Mouse (Mus musculus) bone marrow macrophage, adult 2 months (primary cell): ENCODE data around the gene Cd44. TPM values are rescaled to one million over a fixed set of nuclear protein-coding genes. Genes with fewer than 3 reads are reported as not detected.

Source experiments
- H3K27ac ChIP-seq: 2 replicates; pipeline ENCODE4 v1.5.1; 2012; ENCODE audit warnings: low read depth, low read length; ENCODE audit not compliant: insufficient read depth
- H3K4me1 ChIP-seq: 2 replicates; pipeline ENCODE4 v1.6.1; 2012; ENCODE audit warnings: low read length; ENCODE audit not compliant: control insufficient read depth, insufficient read depth
- H3K4me3 ChIP-seq: 2 replicates; pipeline ENCODE4 v1.5.1; 2012; ENCODE audit warnings: mild to moderate bottlenecking, low read length, moderate library complexity; ENCODE audit not compliant: insufficient read depth
- CTCF ChIP-seq: IDR thresholded peaks from 2 replicates; pipeline ENCODE4 v1.5.1; 2012; ENCODE audit warnings: low read depth, mild to moderate bottlenecking, low read length, moderate library complexity
- POLR2A ChIP-seq: IDR thresholded peaks from 2 replicates; pipeline ENCODE4 v1.6.1; 2012; ENCODE audit warnings: mild to moderate bottlenecking, low read depth, low read length, borderline replicate concordance
- polyA plus RNA-seq: library from polyadenylated mRNA; stranded (reverse); fragments of >200 nt; gene quantifications from 2 replicates; pipeline ENCODE4 v1.2.4, GENCODE M21; 2012; ENCODE audit not compliant: missing spikeins, insufficient read depth, insufficient read length

The Cd44 gene
- polyA plus RNA-seq, 1 experiment, result 156 TPM

DNA sequence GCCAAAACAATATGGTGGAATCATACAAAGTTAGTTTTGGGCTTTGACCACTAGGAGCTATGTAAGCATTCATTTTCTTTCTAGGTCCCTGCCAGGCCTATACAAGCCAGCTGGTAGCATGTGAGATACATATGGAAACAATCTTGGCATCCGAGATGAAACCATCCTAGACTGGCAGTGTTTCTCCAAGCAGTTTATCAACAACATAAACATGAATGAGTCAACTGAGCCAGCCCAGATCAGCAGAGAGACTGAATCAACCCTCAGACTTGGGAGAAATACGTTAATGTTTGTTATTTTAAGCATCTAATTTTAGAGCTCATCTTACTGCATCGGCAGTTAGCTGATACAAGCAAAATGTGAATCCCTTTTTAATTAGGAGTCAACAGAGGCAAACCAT lies 93.8 kb downstream of the Cd44 start:
- H3K4me3 ChIP-seq, result no peak overlapping the region
- TF ChIP-seq CTCF (no peak), POLR2A (no peak)
- H3K4me1 ChIP-seq, result peaks cover 7% of the 10 kb centered on the region
- no peak overlapping the region for H3K27ac ChIP-seq

DNA sequence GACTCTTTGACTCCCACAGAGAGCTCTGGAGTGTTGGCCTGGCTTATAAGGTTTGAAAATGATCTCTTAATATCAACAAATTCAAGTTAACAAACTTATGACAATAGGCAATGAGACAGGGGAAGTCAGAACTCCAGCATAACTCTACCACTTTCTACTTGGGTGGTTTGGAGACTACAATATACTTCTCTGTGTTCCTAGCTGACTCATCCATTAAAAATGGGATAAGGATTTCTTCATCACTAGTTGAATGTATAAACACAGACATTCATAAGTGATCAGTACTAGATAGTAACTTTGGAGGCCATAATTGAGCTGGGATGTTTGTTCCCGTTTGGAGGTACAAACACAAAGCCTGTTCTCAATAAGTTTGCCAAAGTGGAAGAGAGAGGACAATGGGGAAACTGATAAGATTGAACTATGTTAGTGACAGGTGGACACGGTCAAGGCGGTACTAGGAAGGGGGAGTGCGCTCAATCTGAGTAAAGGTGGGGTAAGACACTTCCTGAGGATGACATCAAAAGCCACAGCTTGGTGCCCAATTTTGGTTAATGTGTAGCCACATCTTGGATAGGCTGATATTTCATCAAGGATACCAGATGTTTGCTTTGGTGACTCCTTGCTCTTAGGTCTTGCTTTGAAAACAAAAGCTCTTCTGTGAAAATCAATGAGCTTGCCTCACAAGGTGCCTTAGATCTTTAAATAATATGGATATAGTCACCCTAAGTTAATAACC lies 95.5 kb downstream of the Cd44 start:
- H3K4me1 ChIP-seq, result peaks cover 7% of the 10 kb centered on the region
- TF ChIP-seq CTCF (no peak), POLR2A (no peak)
- no peak overlapping the region for H3K27ac ChIP-seq

DNA sequence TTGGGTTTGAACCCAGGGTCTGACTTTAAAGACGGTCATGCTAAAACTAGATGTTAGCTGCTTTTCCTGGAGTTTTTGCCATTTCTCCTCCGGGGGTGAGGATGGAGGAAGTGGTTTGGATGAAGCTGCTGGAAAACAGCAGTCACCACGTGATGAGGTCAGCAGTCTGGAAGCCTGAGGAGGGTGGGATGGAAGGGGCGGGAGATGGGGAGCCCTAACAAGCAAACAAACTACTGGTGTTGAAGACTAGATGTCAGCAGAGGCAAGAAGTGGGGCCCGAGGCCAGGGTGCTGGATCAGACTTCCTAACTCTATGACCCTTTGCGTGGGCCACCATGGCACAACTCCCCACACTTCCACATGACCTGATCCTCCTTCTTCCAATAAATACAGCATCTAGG lies 96.2 kb downstream of the Cd44 start:
- Histone ChIP-seq H3K4me1 (peaks cover 7% of the 10 kb centered on the region), H3K4me3 (no peak overlapping the region), H3K27ac (no peak overlapping the region)
- TF ChIP-seq POLR2A (no peak), CTCF (no peak)

More for the DNA sequence above, 95.5 kb downstream of the Cd44 start:
- H3K4me3 ChIP-seq, result no peak overlapping the region

DNA sequence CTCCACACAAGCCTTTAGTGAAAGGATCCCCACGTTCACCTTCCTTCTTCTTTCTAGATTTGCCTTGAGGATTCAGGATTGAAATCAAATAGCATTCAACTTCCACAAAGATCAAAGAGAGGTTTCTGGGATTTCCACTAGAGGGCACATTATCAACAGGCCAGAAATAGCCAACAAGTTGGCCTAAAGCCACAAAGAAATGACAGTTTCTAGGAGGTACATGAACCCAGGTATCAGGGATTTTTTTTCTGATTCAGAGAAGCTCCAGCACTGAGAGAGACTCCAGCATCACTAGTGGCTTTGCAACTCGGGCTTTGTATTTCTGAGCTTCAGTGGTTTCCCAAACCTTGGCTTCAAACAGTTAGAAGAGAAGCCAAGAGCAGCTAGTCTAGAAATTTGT lies 97.4 kb downstream of the Cd44 start:
- TF ChIP-seq POLR2A (no peak), CTCF (no peak)
- no peak overlapping the region for H3K27ac ChIP-seq
- H3K4me3 ChIP-seq, result no peak overlapping the region
- H3K4me1 ChIP-seq, result peaks cover 7% of the 10 kb centered on the region

- Histone ChIP-seq H3K4me1 (peaks cover 5% of the 10 kb centered on the region), H3K4me3 (no peak overlapping the region), H3K27ac (no peak overlapping the region)
- TF ChIP-seq CTCF, result no peak
- no peak for TF ChIP-seq POLR2A
Observed at GRCm38 (mm10) chr2:102801899-102802298, 99.6 kb downstream of the Cd44 start.

DNA sequence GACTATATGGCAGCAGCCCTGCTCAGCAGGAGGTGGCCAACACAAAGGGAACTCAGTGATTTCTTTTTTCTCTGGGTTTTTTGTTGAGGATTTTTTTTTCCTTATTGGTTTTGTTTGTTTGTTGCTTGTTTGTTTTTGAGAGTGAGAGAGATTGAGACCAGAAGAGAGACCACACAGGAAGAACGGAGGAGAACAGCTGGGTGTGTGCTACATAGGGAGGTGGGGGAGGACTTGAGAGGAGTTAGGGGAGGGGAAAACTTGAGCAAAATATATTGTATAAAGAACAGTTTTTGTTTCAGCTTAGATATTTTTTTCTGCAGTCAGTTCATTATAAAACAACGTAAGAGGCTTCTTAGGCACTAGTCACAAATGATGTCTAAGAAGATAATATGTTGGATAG lies 103.3 kb downstream of the Cd44 start:
- no peak for TF ChIP-seq CTCF
- TF ChIP-seq POLR2A, result no peak
- H3K27ac ChIP-seq, result no peak overlapping the region
- H3K4me3 ChIP-seq, result no peak overlapping the region
- H3K4me1 ChIP-seq, result no peaks in the 10 kb centered on the region

- Histone ChIP-seq H3K4me1 (peaks cover 3% of the 10 kb centered on the region; the same call in 1 of the 2 replicates), H3K4me3 (no peak overlapping the region), H3K27ac (no peak overlapping the region)
- TF ChIP-seq POLR2A (no peak), CTCF (no peak)
Observed at GRCm38 (mm10) chr2:102795034-102795433, 106.4 kb downstream of the Cd44 start.

GRCm38 (mm10) chr2:102792804-102793203 lies 108.7 kb downstream of the Cd44 start:
- TF ChIP-seq POLR2A (no peak), CTCF (no peak)
- no peak overlapping the region for H3K4me3 ChIP-seq
- H3K4me1 ChIP-seq, result peaks cover 3% of the 10 kb centered on the region; the same call in 1 of the 2 replicates
- no peak overlapping the region for H3K27ac ChIP-seq

GRCm38 (mm10) chr2:102791641-102792040 lies 109.8 kb downstream of the Cd44 start:
- Histone ChIP-seq H3K4me3 (no peak overlapping the region), H3K27ac (no peak overlapping the region), H3K4me1 (peaks cover 3% of the 10 kb centered on the region; the same call in 1 of the 2 replicates)
- TF ChIP-seq POLR2A (no peak), CTCF (no peak)

DNA sequence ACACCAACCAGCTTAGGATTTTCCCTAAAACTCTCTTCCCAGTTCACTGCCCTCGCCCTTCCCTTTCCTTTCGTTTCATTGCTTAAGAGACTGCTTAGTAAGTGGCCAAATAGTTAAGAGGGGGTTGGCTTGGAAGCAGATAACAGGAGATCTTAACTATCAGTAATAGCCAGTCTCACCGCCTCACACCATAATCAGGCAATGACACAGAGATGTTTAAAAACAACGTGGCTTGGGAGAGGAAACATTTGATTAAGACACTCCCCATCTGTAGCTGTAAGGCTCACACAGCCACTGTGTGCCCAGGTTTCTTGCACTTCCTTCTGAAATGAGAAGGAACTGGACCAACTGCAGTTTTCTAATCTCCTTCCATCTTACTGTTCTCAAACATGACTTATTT lies 115.8 kb downstream of the Cd44 start:
- no peak overlapping the region for H3K4me3 ChIP-seq
- no peaks in the 10 kb centered on the region for H3K4me1 ChIP-seq
- no peak for TF ChIP-seq CTCF
- TF ChIP-seq POLR2A, result no peak
- H3K27ac ChIP-seq, result no peak overlapping the region

DNA sequence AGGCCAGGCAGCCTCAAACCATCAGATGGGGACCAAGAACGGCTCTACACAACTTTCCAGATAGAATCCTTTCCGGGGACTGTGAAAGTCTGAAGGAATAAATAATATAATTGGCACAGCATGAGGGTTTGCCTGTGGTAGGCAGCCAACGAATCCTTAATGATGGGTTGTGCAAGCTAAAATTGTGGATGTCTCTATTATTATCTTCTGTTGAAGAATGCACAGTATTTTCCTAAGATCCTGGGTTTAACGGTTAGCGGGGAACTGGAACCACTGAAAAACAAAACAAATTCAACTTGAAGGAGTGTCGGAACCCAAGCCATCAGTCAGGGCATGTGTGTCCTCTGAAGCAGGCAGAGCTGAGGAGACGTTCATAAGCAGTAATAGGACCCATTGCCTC lies 118.7 kb downstream of the Cd44 start:
- Histone ChIP-seq H3K4me1 (no peaks in the 10 kb centered on the region), H3K4me3 (no peak overlapping the region), H3K27ac (no peak overlapping the region)
- TF ChIP-seq POLR2A (no peak), CTCF (no peak)

DNA sequence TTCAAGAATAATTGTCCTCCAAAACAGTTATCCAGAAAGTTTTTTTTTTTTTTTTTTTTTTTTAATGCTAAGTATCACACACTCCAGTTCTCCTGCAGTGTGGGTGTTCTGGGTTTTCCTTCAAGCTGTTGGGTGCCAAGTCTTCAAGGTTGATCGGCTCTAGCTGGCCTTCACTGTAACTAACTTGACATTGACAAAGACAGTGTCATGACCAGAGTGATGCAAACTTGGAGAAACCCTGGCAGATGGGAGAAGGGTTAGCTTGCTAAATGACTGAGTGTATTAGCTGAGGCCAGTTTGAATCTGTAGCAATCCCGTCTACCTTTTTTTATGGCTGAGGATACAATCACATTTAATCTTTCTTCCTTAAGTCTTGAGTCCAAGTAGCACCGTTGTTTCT lies 123.3 kb downstream of the Cd44 start:
- Histone ChIP-seq H3K4me1 (peaks cover 9% of the 10 kb centered on the region), H3K27ac (no peak overlapping the region), H3K4me3 (no peak overlapping the region)
- TF ChIP-seq POLR2A, result no peak
- no peak for TF ChIP-seq CTCF
